Mouse (Mus musculus) heart, postnatal 14 days (tissue): ENCODE data around the gene Gnb2. TPM values are rescaled to one million over a fixed set of nuclear protein-coding genes. Genes with fewer than 3 reads are reported as not detected.

Experiments
- DNase-seq, 2 experiments: peaks; one replicate each; pipeline ENCODE4 v3.0.0; 2021 to 2022
- intact Hi-C: fragments of 180-260 bp; cut with DNase I; formaldehyde crosslinking; loops from one replicate; pipeline ENCODE4 v1.15.1; 2025
- total RNA-seq, 2 experiments: library from RNA; stranded (reverse); gene quantifications; 2 replicates each; pipeline ENCODE4 v1.2.3; 2021

The Gnb2 gene
- total RNA-seq, 2 experiments from 2014 or later = 322 to 323 TPM

DNA sequence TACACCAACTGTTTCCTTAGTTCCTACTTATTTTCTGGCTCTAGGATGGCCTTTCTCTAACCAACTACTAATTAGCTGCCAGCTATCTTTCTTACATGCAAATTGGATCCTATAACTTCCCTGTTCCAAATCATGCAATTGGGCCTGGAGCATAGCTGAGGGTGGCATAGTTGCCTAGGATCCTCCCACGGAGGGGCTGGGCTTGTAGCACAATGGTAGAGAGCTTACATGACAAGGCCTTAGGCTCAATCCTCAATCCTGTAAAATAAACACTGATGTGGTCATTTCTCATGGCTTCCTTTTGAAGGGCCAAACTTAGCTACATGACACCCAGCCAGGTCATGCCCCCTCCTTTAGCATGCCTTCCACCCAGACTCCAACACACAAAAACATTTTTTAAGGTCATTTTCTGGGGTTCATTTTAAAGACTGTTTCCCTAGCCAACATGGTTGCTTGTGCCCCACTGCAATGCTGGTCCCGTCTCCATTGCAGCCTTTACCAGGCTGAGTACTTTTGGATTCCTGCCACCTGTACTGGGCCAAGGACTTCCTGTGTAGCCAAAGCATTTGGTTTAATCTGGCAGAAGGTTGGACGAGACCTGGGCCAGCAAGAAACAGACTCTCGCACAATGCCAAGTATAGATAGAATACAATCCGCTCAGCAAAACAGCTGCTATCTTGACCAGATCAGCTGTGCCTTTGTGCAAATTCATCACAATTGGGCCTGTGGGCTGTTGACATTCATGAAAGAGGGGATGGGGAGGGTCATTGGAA lies 8.6 kb upstream of the Gnb2 start:
- intact Hi-C loops = no loop called here
- no peak for DNase-seq

DNA sequence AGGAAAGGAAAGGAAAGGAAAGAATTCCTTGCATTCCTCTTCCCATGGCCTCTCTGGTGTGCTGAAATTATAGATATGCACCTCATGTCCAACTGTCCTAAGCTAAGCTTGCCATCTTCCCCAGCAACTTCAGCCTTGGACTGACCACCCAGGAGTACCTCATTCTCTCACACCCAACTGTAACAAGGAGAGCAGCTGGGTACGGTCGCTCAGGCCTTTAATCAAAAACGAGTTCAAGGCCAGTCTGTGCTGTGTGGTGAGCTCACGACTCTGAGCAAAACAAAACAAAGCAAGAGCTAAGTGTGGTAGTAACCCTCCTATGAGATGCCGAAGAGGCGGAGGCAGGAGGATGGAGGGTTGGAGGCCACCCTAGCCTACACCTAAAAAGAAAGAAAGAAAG lies 7.7 kb upstream of the Gnb2 start:
- DNase-seq = no peak
- intact Hi-C loops = no loop called here

GRCm38 (mm10) chr5:137539291-137539801 lies 6.0 kb upstream of the Gnb2 start:
- no peak for DNase-seq
- intact Hi-C loops = no loop called here

DNA sequence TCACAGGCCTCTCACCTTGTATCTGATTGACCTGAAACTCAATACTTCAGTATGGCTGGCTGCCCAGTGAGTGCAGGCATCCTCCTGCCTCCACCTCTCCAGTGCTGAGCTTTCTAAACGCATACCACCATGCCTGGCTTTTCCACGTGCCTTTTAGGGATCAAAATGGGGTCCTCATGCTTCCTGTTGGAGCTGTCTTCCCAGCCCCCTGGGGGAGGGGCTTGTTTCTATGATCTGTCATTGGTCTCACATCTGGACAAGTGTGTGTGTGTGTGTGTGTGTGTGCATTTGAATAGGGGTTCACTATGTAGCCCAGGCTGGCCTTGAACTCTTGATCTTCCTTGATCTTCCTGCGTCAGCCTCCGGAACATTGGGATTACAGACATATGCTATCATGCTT lies 4.2 kb upstream of the Gnb2 start:
- DNase-seq = no peak
- intact Hi-C loops = no loop called here

GRCm38 (mm10) chr5:137535318-137535717 lies 2.0 kb upstream of the Gnb2 start:
- no peak for DNase-seq
- intact Hi-C loops = no loop called here

DNA sequence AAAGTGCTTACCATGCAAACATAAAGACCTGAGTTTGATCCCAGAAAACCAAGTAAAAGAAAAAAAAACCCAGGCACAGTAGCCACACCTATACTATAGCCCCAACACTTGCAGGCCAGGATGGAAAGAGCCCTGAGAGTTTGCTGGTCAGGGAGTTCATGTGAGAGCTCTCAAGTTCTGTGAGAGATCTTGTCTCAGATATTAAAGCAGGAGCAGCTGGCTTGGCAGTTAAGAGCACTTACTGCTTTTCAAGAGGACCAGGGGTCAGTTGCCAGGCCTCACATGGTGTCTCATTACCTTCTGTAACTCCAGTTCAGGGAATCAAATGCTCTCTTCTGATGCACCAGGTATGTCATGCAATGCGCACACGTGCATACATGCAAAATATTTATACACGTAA lies 1.5 kb upstream of the Gnb2 start:
- intact Hi-C loops = loop anchor here (5.0 kb wide), 2 partner anchors 98 to 213 kb away; partner anchors contain the start of gene Tsc22d4
- DNase-seq = no peak

DNA sequence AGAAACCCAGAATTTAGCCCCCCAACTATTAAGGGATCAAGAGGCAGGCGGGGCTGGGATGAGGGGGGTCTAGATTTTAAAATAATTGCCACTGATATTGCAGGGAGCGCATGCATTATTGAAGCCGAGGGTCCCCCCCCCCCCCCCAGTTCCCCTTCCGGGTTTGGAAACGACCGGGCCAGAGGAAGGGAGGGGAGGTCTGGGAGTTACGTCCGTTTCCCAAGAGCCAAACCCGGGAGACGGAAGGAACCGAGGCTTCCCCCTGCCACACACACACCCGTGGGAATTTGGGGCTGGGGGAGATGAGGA lies 548 bp downstream of the Gnb2 start:
- intact Hi-C loops = loop anchor here (2.0 to 5.0 kb wide), 3 partner anchors 68 to 215 kb away; partner anchors contain the start of genes Mospd3 and Tsc22d4
- no peak for DNase-seq

- no peak for DNase-seq
- intact Hi-C loops = loop anchor here (2.0 to 5.0 kb wide), 3 partner anchors 69 to 215 kb away; partner anchors contain the start of genes Mospd3 and Tsc22d4
These were observed 1.0 kb downstream of the Gnb2 start for GRCm38 (mm10) chr5:137532131-137532807.

DNA sequence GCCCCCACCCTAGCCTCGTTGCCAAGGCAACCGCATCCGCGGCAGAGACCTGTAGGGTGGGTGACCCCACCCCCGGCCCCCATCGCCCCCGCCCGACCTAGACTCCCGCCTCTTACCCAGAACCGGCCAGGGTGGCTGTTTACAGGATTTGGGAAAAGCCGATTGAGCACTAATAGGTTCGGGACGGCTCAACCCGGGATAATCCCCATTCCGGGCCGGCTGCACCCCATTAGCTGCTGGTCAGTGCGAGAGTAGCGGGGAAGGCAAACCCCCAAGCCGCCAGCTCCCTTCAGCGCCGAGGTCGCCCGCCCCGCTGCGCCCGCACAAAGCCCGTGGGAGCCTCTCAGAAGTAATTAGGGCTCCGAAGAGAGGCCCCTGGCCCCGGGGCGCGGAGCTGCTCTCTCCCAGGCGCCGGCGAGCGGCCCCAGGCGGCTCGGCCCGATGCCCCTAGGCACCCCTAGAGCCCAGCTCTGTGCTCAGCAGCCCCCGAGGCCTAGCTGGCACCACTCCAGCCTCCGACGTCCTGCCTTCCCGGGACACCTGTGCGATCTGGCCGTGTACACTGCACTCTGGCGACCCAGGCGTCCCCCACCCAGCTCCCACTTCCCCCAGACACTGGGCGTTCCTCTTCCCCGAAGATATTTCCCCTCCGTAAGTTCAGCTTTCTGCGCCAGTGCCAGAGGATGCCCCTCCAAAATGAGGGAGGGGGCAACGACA lies 1.7 kb downstream of the Gnb2 start:
- intact Hi-C loops = loop anchor here (2.0 to 5.0 kb wide), 3 partner anchors 69 to 216 kb away; partner anchors contain the start of genes Mospd3 and Tsc22d4
- DNase-seq = peak; percentile 72 to 76

DNA sequence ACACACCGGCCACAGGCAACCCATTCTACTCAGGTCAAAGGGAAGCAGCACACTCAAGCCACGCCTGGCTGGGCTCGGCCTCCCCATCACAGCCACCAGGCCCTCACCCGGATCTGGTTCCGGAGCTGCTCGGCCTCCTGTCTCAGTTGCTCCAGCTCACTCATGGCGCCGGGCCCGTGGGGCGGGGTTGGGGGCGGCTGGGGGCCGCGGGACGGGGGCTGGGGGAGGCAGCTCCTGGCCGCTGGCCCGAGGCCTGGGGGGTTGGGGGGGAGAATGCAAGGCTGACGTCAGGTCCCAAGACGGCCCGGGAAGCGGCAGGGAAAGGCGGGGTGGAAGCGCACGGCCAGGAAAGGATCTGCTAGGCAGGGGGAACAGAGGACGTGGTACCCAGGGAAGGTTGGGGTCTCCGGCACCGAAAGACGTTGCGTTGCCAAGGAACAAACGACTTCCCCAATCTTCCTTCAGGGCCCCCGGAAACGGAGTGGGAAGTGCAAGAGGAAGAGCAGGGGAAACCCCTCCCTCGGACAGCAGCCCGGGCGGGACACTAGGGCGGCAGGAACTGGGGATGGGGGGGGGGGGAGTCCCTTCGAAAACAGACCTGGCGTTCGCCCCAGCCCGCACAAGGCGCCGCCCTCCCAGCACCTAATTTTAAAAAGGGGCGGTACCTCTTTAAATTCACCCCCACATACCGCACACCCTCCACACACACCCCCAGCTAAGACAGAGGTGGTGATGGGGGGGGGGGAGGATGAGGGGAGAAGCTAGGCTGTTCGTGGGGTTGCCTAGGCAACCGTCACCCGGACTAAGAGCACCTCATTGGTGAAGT lies 2.5 kb downstream of the Gnb2 start:
- peak; percentile 81 to 82 for DNase-seq
- intact Hi-C loops = loop anchor here (5.0 kb wide), 2 partner anchors 102 to 216 kb away; partner anchors contain the start of gene Tsc22d4

DNA sequence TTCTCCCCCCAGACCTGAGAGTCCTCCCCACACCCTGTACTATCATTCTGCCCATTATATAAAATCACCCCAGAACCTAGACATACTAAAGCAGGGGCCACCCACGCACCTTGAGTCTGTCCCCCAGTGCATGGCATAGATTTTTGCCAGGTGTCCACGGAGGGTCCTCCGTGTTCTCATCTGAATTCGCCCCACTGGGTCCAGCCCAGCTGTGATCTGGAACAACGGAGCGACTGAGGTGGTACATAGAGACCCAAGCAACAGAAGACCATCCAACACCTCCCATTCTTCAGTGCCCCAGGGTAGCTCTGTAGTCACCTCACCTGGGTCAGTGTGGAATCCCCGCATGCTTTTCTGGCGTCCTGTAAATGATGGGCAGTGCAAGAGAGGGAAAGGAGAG lies 3.2 kb downstream of the Gnb2 start:
- intact Hi-C loops = loop anchor here (5.0 kb wide), 2 partner anchors 102 to 217 kb away; partner anchors contain the start of gene Tsc22d4
- DNase-seq = no peak

DNA sequence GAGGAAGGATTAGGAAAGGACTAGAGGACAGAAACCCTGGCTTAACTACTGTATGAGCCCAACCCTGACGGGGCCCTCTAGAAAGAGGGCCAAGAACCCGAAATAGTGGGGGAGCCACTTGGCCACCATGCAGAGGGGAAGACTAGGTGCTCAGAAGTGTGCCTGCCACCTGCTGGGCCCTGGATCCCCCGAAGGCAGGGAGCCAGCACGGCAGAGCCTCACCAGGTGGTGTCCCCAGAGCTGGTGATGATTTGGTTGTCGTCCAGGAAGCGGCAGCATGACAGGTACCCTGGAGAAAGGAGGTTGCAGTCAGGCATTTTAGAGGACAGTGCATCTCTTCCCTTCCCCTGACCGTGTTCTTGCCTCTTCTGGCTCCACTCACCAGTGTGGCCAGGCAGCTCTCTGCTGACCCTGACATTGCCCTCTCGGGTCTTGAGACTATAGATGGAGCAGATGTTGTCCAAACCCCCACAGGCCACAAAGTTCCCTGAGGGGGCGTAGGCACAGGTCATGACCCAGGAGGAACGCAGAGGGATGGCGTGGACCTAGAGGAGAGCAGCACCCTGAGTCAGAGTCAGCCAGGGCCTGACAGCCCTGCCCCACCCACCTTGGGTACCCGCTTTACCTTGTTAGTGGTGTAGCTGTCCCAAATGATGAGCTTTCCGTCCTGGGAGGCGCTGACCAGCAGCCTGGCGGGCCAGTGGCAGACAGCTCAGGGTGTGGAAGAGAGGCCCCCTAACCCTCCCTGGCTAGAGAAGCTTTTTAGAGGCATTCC lies 3.9 kb downstream of the Gnb2 start:
- no peak for DNase-seq
- intact Hi-C loops = no loop called here

DNA sequence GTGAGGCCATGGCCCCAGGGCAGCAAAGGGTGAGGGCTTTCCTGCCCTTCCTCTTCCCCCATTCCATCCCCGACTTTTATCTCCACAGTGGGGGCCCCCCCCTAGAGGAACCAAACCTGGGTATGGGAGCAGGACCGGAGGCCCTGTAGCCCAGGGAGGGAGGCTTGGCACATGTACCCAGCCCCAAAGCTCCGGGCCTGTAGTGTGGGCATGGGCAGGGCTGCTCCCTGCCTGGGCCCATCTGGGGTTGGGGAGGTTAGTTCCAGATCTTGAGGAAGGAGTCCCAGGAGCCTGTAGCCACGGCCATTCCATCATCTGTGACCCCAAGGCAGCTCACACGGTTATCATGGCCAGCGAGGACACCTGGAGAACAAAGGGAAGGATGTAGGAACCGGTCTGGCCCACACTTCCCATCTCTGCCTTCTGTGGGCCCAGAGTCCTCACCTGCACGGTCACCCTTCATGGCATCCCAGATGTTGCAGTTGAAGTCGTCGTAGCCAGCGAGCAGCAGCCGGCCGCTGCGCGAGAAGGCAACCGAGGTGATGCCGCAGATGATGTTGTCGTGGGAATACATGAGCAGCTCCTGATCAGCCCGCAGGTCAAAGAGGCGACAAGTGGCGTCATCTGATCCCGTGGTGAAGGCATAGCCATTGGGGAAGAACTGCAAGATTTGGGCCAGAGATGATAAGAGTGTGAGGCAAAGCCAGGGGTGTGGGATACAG lies 4.9 kb downstream of the Gnb2 start:
- intact Hi-C loops = no loop called here
- no peak for DNase-seq

- no peak for DNase-seq
- intact Hi-C loops = no loop called here
These were observed 5.9 kb downstream of the Gnb2 start for GRCm38 (mm10) chr5:137527413-137527812.

GRCm38 (mm10) chr5:137526192-137526936 lies 6.9 kb downstream of the Gnb2 start:
- DNase-seq = peak in 1 of 2 experiments; percentile 55
- intact Hi-C loops = no loop called here

DNA sequence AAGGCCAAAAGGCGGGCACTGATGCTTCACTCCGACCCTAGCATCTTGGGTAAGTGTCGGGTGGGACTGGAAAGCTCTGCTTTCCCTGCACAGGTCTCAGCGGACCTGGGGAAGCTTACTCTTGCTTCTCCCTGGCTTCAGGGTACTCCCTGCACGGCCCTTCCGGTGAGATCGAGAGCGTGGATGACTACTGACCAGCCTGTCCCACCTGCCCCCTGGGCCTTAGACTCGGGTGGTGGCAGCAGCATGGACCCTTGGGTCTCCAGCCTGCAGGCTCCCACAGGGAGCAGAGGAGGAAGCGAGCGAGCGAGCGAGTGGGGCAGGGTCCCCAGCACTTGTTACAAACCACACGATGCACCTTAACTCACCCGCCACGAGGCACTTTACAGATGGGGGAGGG lies 7.8 kb downstream of the Gnb2 start:
- DNase-seq = no peak
- intact Hi-C loops = no loop called here

DNA sequence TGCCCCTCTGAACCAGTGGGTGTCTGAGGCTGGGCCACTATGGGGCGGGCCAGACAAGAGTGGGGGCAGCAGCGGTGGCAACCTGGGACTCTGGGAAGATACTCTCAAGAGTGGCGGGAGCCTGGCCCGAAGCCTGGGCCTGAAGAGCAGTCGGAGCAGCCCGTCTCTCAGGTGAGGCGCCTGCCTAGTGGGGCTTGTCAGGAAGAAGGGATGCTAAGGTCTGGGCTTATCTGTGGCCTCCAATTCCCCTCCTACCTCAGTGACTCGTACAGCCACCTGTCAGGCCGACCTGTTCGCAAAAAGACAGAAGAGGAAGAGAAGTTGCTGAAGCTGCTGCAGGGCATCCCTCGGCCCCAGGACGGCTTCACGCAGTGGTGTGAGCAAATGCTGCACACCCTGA lies 8.6 kb downstream of the Gnb2 start:
- intact Hi-C loops = no loop called here
- DNase-seq = no peak

- intact Hi-C loops = no loop called here
These were observed 9.1 kb downstream of the Gnb2 start for GRCm38 (mm10) chr5:137524251-137524515.

More at GRCm38 (mm10) chr5:137524251-137524515, 9.1 kb downstream of the Gnb2 start:
- no peak for DNase-seq
